Mouse (Mus musculus) bone marrow macrophage, adult 2 months (primary cell): ENCODE measurements around the gene H2-T3. TPM values are rescaled to one million over a fixed set of nuclear protein-coding genes. Genes with fewer than 3 reads are reported as not detected.
A peak's percentile ranks its signal among the peaks of the same experiment; 100 is the strongest.
"Not testable (repeated sequence)": the region's sequence is repeated elsewhere in the genome, so short reads cannot be mapped to it uniquely, and the experiment has no call there.

ENCODE experiments used
- H3K27ac ChIP-seq: 2 replicates; pipeline ENCODE4 v1.5.1; 2012; ENCODE audit warnings: low read depth, low read length; ENCODE audit not compliant: insufficient read depth
- H3K4me1 ChIP-seq: 2 replicates; pipeline ENCODE4 v1.6.1; 2012; ENCODE audit warnings: low read length; ENCODE audit not compliant: control insufficient read depth, insufficient read depth
- H3K4me3 ChIP-seq: 2 replicates; pipeline ENCODE4 v1.5.1; 2012; ENCODE audit warnings: mild to moderate bottlenecking, low read length, moderate library complexity; ENCODE audit not compliant: insufficient read depth
- CTCF ChIP-seq: IDR thresholded peaks from 2 replicates; pipeline ENCODE4 v1.5.1; 2012; ENCODE audit warnings: low read depth, mild to moderate bottlenecking, low read length, moderate library complexity
- POLR2A ChIP-seq: IDR thresholded peaks from 2 replicates; pipeline ENCODE4 v1.6.1; 2012; ENCODE audit warnings: mild to moderate bottlenecking, low read depth, low read length, borderline replicate concordance
- polyA plus RNA-seq: library from polyadenylated mRNA; stranded (reverse); fragments of >200 nt; gene quantifications from 2 replicates; pipeline ENCODE4 v1.2.4, GENCODE M21; 2012; ENCODE audit not compliant: missing spikeins, insufficient read depth, insufficient read length

The H2-T3 gene
- polyA plus RNA-seq, 1 experiment: 0.60 TPM

DNA sequence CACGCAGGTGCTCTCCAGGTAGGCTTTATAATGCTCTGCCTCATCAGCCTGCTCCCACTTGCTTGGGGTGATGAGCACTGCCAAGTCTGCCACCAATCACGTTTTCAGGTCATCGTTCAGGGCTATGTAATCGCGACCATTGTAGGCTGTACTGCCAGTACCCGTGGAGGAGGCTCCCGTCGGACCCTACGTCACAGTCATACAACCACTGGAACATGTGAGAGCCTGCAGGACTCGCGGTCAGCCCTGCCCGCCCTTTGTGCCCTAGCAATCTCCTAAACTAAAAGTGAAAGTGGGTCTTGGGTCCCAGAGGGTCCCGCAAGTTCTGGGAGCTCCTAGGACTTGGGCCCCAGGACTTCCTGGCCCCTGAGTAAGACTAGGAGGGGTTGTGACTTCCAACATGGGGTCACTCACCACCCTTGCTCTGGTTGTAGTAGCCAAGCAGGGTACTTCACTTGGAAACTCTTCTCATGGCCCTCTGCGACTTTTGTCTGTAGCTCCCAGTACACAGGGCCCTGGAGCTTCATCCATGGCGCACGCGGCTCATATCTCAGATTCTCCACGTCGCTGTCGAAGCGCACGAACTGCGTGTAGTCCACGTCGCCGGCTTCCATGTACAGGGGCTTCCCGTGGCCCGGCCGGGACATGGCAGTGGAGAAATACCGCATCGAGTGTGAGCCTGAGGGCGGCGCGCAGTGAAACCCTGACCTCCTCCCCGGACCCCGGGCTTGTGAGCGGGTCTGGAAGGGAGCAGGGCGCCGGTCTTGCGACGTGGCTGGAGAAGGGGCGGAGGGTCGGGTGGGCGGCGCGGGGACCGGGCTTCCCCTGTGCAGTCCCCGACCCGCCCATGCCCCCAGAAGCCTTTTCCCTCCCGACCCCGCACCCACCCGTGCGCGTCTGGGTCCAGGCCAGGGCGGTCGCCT, 28.7 kb downstream of the H2-T3 start:
- H3K4me3 ChIP-seq: no peak overlapping the region; the same call in 1 of the 2 replicates

DNA sequence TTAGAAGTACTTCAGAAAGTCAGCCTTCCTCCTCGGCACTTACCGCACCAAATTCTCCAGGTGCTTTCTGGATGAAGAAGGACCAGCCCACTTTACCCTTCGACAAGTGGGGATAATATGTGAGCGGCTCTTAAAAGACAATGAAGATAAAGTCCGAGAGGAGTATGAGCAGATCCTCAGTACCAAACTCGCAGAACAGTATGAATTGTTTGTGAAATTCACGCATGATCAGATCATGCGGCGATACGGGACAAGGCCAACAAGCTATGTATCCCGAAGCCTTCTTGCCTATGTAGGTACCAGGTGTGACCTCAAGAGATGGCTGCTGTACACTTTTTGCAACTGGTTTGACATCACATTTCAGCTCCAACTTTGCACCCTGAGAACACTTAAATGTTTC, 31.8 kb downstream of the H2-T3 start:
- not testable (repeated sequence) for H3K27ac ChIP-seq, H3K4me1 ChIP-seq, H3K4me3 ChIP-seq

More for the DNA sequence above, 28.7 kb downstream of the H2-T3 start:
- Histone ChIP-seq H3K27ac (no peak overlapping the region), H3K4me1 (no peaks in the 10 kb centered on the region)
- TF ChIP-seq CTCF: no peak
- no peak for TF ChIP-seq POLR2A

DNA sequence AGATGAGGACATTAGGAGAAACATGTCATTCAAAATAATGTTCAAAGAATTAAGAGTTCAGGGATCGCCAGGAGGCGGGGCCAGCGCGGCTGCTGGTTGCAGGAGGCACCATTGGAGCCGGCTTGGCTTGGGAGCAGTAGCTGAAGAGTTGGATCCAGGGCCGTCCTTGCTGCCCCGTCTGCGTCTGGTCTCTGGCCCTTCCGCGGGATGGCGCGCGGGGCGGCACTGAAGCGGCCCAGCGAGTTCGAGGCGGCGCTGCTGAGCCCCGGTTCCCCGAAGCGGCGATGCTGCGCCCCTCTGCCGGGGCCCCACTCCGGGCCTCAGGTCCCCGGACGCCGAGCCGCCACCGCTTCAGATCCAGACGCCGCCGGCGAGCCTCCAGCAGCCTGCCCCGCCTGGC, 32.3 kb downstream of the H2-T3 start:
- not testable (repeated sequence) for H3K27ac ChIP-seq, H3K4me1 ChIP-seq
- H3K4me3 ChIP-seq: peak overlapping the region; percentile 13; the same call in 1 of the 2 replicates

DNA sequence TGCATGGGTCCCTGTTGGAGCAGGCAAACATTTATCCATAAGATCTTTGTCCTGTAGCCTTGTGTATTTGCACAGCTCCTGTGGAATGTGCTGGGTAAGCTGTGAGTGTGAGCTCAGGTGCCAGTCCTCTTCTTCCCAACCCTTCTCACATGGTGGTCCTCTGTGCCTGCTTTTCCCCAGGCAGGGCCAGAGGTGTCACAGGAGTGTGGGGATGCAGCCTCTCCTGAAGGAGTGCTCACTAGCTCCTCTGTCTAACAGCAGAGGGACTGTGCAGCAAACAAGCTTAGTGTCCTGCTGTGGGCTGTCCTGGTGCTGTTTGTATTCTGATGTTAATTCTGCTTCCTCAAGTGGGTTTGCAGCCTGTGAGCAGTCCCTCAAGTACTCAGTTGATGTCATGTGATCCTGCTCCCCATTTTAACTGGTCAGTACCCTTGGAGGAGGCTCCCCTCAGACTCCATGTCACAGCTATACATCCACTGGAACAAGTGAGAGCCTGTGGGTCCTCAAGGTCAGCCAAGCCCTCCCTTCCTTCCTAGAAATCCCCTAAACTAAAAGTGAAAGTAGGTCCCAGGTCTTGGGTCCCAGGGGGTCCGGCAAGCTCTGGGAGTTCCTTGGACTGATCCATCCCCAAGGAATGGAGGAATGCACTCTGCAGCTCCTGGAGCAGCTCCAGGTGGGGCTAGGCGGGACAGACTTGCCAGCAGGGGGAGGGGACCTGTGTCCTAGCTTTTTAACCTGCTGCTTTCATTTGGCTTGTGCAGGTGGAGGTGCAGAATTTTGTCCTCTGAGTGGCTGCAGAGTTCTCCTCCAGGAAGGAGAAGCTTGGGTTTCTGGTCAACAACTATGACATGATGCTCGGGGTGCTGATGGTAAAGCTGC, 35.6 kb downstream of the H2-T3 start:
- Histone ChIP-seq H3K27ac (no peak overlapping the region), H3K4me3 (no peak overlapping the region), H3K4me1 (no peaks in the 10 kb centered on the region)
- TF ChIP-seq CTCF (no peak), POLR2A (no peak)

DNA sequence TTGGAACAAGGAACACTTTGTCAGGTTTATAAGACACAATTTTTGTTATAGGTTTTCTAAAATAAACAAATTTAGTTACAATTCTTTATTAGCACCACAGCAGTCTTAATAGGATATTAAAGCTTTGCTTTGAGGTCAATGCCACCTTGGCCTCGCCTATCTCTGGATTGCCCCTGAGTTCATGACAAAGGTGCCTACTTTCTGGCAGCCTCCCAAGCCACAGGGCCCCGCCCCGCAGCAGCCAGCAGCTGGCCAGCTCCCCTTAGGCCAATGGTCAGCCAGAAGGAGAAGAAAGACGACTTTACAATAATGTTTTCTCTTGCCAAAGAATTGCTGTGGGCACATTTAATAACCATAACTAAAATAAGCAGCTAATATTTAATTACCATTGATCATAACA, 38.9 kb downstream of the H2-T3 start:
- H3K27ac ChIP-seq, H3K4me1 ChIP-seq, H3K4me3 ChIP-seq: not testable (repeated sequence)

DNA sequence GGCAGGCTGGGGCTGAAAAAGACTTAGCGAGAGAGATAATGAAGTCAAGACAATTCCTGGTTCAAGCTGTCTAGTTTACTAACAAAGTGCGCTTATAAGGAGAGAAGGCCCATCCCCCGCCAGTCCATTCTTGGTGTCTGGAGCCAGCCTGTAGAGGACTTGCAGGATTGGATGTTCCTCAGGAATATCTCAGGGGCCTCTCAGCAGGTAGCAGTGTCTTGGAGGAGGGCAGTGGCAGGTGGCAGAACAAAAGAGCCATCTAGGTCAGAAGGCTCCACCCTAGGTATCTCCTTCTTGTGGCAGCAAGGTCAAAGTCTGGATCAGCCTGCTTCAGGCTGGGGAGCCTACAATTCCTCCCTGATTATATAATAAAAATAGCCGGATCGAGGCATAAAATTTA, 41.6 kb downstream of the H2-T3 start:
- H3K27ac ChIP-seq, H3K4me1 ChIP-seq, H3K4me3 ChIP-seq: not testable (repeated sequence)

DNA sequence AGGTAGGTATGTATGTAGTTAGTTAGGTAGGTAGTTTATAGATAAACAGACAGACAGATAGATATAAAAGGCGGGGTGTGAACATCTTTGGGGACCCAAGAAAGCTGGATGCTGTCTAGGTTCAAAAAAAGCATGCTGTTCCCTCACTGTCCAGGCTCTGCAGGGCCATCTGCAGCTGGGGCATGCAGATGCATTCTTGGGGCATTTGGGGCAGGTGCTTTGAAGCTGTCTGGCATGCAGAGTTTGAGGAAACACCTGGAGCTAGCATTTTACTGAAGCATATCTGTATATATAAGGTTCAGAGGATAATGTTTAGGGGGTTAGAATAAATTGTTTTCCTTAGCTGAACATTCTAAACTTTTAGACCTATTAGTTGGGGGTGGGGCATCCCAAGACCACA, 43.1 kb downstream of the H2-T3 start:
- H3K4me1 ChIP-seq, H3K4me3 ChIP-seq: not testable (repeated sequence)

DNA sequence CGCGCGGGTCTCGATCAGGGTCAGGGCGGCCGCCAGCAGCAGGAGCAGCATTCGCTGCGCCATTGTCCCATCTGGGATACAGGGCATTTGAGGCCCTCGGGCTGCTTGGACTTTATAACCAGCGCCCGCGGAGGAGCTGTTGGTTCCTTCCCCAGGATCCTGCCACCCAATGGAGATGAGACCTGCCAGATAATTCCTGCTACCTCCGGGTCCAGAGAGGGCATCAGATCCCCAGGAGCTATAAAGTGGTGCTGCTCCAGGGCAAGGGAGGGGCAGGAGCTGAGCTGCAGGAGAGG, 44.3 kb downstream of the H2-T3 start:
- H3K4me3 ChIP-seq: peak overlapping the region; percentile 56
- not testable (repeated sequence) for H3K4me1 ChIP-seq

More for the DNA sequence above, 43.1 kb downstream of the H2-T3 start:
- H3K27ac ChIP-seq: not testable (repeated sequence)

DNA sequence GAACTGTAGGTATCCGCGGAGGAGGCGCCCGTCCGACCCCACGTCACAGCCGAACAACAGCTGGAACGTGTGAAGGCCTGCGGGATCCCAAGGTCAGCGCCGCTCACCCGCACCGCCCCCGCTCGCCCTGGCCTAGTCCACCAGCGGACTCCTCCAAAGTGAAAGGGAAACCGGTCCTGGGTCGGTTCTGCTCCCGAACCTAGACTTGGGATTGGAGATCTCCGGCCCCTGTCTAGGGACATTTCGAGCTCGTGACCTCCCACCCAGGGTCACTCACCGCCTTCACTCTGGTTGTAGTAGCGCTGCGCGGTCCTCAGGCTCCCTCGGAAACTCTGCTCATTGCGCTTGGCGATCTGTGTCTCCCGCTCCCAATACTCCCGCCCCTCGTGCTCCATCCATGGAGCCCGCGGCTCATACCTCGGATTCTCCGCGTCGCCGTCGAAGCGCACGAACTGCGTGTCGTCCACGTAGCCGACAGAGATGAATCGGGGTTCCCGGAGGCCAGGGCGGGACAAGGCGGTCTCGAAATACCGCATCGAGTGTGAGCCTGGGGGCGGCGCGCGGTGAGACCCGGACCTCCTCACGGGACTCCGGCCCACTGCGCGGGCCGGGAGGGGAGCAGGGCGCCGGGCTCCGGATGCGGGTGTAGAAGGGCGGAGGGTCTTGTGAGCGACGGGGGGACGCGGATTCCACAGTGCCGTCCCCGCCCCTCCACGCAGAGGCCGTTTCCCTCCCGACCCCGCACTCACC, 44.8 kb downstream of the H2-T3 start:
- H3K4me3 ChIP-seq: peak overlapping the region; percentile 56
- no peak overlapping the region for H3K27ac ChIP-seq
- H3K4me1 ChIP-seq: 0 out of 2 replicates have a peak, but pooled peaks cover 2% of the 10 kb centered on the region
- TF ChIP-seq CTCF: no peak
- no peak for TF ChIP-seq POLR2A

More for the DNA sequence above, 44.3 kb downstream of the H2-T3 start:
- not testable (repeated sequence) for H3K27ac ChIP-seq

DNA sequence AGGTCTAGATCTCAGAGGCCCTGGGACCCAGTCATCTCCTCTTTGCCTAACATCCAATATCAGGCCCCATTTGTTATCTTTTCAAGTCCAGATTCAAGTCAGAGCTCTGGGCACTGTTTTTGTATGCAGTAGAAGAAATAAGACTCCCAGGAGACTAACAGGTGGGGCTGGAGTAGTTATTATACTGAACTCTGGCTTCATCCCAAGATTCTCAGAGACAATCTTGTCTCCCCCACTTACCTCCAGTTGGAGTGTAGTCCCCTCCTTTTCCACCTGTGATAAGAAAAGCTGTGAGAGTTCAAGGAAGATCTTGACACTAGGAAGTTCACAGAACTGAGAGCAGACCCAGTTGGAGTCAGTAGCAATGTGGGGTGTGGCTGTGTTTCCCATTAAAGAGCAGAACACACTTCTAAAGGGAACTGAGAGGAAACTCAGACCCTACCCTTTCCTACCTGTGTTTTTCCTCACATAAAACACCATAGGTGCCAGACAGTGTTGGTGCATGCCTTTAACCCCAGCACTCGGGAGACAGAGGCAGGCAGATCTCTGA, 53.7 kb downstream of the H2-T3 start:
- H3K4me1 ChIP-seq, H3K27ac ChIP-seq, H3K4me3 ChIP-seq: not testable (repeated sequence)

Other genes starting within 250 kb of the H2-T3 start
- 96.1 and 104 TPM in 2 replicates for gene Abcf1, start 220.5 kb downstream of the H2-T3 start, polyA plus RNA-seq
- 27.7 and 28.1 TPM in 2 replicates for gene Gnl1, start 210.4 kb downstream of the H2-T3 start, polyA plus RNA-seq
- 15.6 and 19.5 TPM in 2 replicates for gene Prr3, start 210.1 kb downstream of the H2-T3 start, polyA plus RNA-seq
- gene H2-T24, start 169.7 kb downstream of the H2-T3 start, polyA plus RNA-seq: 52.2 and 56.0 TPM in 2 replicates
- 351 and 364 TPM in 2 replicates for gene H2-T23, start 157.4 kb downstream of the H2-T3 start, polyA plus RNA-seq
- gene H2-T22, start 147.5 kb downstream of the H2-T3 start, polyA plus RNA-seq: 89.0 and 112 TPM in 2 replicates
- 0.72 TPM in 1 of 2 replicates, not detected in the other for gene Gm6034, start 147.3 kb downstream of the H2-T3 start, polyA plus RNA-seq
- not detected in 2 replicates for gene Gm11127, start 131.9 kb downstream of the H2-T3 start, polyA plus RNA-seq
- 1.1 and 1.8 TPM in 2 replicates for gene Gm19684, start 68.6 kb downstream of the H2-T3 start, polyA plus RNA-seq
- not detected in 2 replicates for gene Gm7030, start 60.9 kb downstream of the H2-T3 start, polyA plus RNA-seq
- 3.6 TPM in 1 of 2 replicates, not detected in the other for gene Gm8909, start 21.8 kb downstream of the H2-T3 start, polyA plus RNA-seq
- 69.5 and 84.4 TPM in 2 replicates for gene Rpp21, start 67.8 kb upstream of the H2-T3 start, polyA plus RNA-seq
- 14.5 and 14.8 TPM in 2 replicates for gene Trim39, start 82.0 kb upstream of the H2-T3 start, polyA plus RNA-seq
- gene H2-M10.2, start 96.2 kb upstream of the H2-T3 start, polyA plus RNA-seq: not detected in 2 replicates
- gene H2-M10.1, start 135.9 kb upstream of the H2-T3 start, polyA plus RNA-seq: not detected in 2 replicates
- gene H2-M10.3, start 178.1 kb upstream of the H2-T3 start, polyA plus RNA-seq: not detected in 2 replicates